Mouse (Mus musculus): ENCODE results near the gene Scgb1a1.

DNA sequence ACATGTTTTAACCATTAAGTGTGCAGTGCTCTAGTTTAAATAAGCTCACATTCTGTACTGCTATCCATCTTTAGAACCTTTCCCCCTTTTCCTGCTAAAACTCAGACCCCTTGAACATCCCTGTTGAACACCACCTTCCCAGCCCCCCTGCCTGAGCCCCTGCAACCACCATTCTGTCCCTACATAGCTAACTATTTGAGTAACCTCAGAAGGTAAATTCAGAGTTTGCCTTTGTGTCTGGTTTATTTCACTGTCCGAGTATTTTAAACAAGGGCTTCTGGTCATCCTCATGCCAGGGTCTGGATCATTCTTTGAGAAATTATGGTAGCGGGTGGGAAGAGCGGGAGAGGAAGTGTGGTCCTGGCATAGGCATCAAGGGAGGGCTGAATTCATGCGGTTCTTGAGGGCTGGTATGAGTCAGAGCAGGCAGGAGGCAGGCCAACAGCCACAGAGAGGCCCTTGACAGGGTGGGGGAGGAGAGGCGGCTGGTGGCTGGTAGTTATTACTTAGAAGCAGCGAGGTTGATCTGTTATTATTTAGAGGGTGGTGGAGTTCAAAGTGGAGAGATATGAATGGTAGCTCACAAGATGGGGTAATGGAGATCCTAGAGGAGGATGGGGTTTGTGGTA lies 34.8 kb downstream of the Scgb1a1 start:
- no peak for TF ChIP-seq CTCF (IDR thresholded peaks at IDR 0.05; ENCODE audit: borderline replicate concordance, insufficient read depth, low read length)
- TF ChIP-seq POLR2A (IDR thresholded peaks at IDR 0.05; ENCODE audit: low read depth, low read length): no peak

Measured in embryonic fibroblast, embryonic 13.5 days (primary cell).